In genomic region chr6:85193381-85194318, GRCm38 (mm10) we compare ENCODE assay signal across 10 mouse cellular contexts. TPM values are rescaled to one million over a fixed set of nuclear protein-coding genes. Genes with fewer than 3 reads are reported as not detected.
DNase-seq lines count a peak whose midpoint lies in the region; ATAC-seq lines count a peak whose summit lies in the region.
"Had no signal": no experiment of that assay in that cellular context is flagged by ENCODE, and none has a peak within 500 bp of the region (broad histone marks: within the 10 kb centered on the region; RNA-seq: fewer than 3 reads in every experiment).

No protein-coding gene starts in this region.

- H3K36me3 ChIP-seq in midbrain, embryonic 12.5 days = no peaks in the 10 kb centered on the region

- H3K4me1 ChIP-seq in midbrain, embryonic 12.5 days = peaks cover 30% of the 10 kb centered on the region

- 3% methylated on average over 29 of the region's 29 CpGs for WGBS in midbrain, embryonic 12.5 days

- H3K4me2 ChIP-seq in midbrain, embryonic 12.5 days (replicated peaks) = peak overlapping the region; percentile 35

- no peak overlapping the region for H3K27ac ChIP-seq in midbrain, embryonic 12.5 days (replicated peaks)

- DNase-seq in embryo, embryonic 11 days = peak; percentile 56
- DNase-seq in embryo, embryonic 9.5 days (ENCODE audit: extremely low spot score) = no peak
- DNase-seq in right cerebral cortex, postnatal 25 days = peak; percentile 66
- no peak for DNase-seq in right cerebral cortex, postnatal 14 days
- no peak for DNase-seq in lung, postnatal 14 days
- no peak for DNase-seq in ovary, adult 18-20 months (ENCODE audit: low spot score)
- DNase-seq: left cerebral cortex, postnatal 4 days had no signal

- no peaks in the 10 kb centered on the region for H3K9me3 ChIP-seq in midbrain, embryonic 12.5 days

- peak overlapping the region; percentile 19 for H3K4me3 ChIP-seq in midbrain, embryonic 12.5 days

- no peak overlapping the region for H3K9ac ChIP-seq in midbrain, embryonic 12.5 days (replicated peaks)

- peaks cover 85% of the 10 kb centered on the region for H3K27me3 ChIP-seq in midbrain, embryonic 12.5 days

- ATAC-seq in midbrain, embryonic 12.5 days (ENCODE audit: low FRiP score, low read depth) = no peak
- no peak for ATAC-seq in megakaryocyte-erythroid progenitor cell, adult 5-6 weeks (replicated peaks; ENCODE audit: low FRiP score, low TSS enrichment, poor library complexity, severe bottlenecking)

RNA-seq across cellular contexts. Expression of gene Emx1, which starts 6.4 kb away (rescaled TPM):
- 3.3 and 7.9 TPM in 2 replicates for polyA plus RNA-seq in midbrain, embryonic 12.5 days (2016; fragmentation: Nextera tagmentation; extraction: Ambion mirVana)
- not detected in 2 replicates for total RNA-seq in megakaryocyte-erythroid progenitor cell, adult 5-6 weeks (2014; fragmentation: Nextera tagmentation)
- not detected in 2 replicates for total RNA-seq in megakaryocyte-erythroid progenitor cell, adult 5-6 weeks (2017)
- polyA plus RNA-seq: heart, embryonic 16.5 days had no signal

RNA-seq across cellular contexts. Expression of gene Spr, which starts 56.1 kb away (rescaled TPM):
- 24.6 and 33.4 TPM in 2 replicates for polyA plus RNA-seq in midbrain, embryonic 12.5 days (2016; fragmentation: Nextera tagmentation; extraction: Ambion mirVana)
- 30.5 and 41.7 TPM in 2 replicates for total RNA-seq in megakaryocyte-erythroid progenitor cell, adult 5-6 weeks (2014; fragmentation: Nextera tagmentation)
- 42.1 and 51.2 TPM in 2 replicates for total RNA-seq in megakaryocyte-erythroid progenitor cell, adult 5-6 weeks (2017)

Comparison
In these comparisons a context has a peak if more than half of its experiments do, and no peak if none do; other contexts are left out.
1. DNase-seq: peak in embryo, embryonic 11 days (single experiment) and right cerebral cortex, postnatal 25 days (single experiment); none in embryo, embryonic 9.5 days (single experiment), right cerebral cortex, postnatal 14 days (single experiment), lung, postnatal 14 days (single experiment) and ovary, adult 18-20 months (single experiment).